Mouse (Mus musculus): ENCODE measurements around the gene Arl6ip5. TPM values are rescaled to one million over a fixed set of nuclear protein-coding genes. Genes with fewer than 3 reads are reported as not detected.

Gene Arl6ip5
- polyA plus RNA-seq, 1 experiment from 2014 or later, result 114 TPM

DNA sequence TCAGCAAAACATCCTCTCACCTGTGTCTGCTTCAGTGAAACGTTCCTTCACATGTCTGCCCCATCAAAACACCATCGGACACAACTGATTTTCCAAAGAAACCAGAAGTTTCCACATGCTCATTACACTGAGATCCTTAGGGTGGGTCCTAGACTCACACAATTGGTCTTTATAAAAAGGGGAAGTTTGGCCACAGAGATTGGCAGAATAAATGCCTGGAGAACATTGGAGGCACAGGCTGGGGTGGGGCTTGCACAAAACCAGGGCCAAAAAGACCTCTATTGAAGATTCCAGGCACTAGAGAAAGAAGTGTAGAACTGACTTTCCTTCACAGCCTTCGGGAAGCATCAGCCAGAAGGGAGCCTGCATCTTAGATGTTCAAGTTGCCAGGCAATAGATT lies 63.3 kb downstream of the Arl6ip5 start:
- Histone ChIP-seq H3K9ac (no peak overlapping the region), H3K36me3 (no peaks in the 10 kb centered on the region), H3K9me3 (replicated peaks) (no peaks in the 10 kb centered on the region), H3K4me1 (peaks cover 8% of the 10 kb centered on the region), H3K4me2 (replicated peaks) (no peak overlapping the region), H3K4me3 (replicated peaks) (no peak overlapping the region), H3K27ac (replicated peaks) (no peak overlapping the region), H3K27me3 (peaks cover 4% of the 10 kb centered on the region; the same call in 1 of the 2 replicates)
- no peak for ATAC-seq (ENCODE audit: insufficient number of reproducible peaks, low FRiP score, low TSS enrichment, low read depth)
- WGBS, result 79% methylated on average over 3 of the region's 3 CpGs

DNA sequence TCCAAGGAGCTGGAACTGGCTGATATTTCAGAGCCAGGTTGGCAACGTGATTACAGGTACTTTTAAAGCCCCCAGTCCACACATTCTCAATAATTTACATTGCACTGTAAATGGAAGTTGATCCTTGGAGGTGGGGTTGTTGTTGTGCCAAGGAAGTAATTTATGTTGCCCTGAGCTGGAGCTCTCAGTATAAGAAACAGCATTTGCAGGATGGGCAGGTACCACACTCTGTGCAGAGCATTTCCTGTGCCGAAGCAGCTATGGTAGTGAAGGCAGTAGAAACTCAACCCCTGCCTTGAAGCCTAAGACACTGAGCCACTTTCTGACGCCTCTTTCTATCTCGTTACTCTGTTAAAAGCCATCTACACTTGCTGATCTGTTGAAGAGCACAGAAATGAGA lies 65.3 kb downstream of the Arl6ip5 start:
- H3K9ac ChIP-seq, result no peak overlapping the region
- WGBS, result 45% methylated on average over 4 of the region's 4 CpGs
- no peak for ATAC-seq (ENCODE audit: insufficient number of reproducible peaks, low FRiP score, low TSS enrichment, low read depth)
- H3K36me3 ChIP-seq, result no peaks in the 10 kb centered on the region
- H3K4me1 ChIP-seq, result peaks cover 13% of the 10 kb centered on the region
- no peak overlapping the region for H3K4me2 ChIP-seq (replicated peaks)
- H3K4me3 ChIP-seq (replicated peaks), result no peak overlapping the region
- H3K27me3 ChIP-seq, result peaks cover 4% of the 10 kb centered on the region; the same call in 1 of the 2 replicates
- no peak overlapping the region for H3K27ac ChIP-seq (replicated peaks)
- no peaks in the 10 kb centered on the region for H3K9me3 ChIP-seq (replicated peaks)

DNA sequence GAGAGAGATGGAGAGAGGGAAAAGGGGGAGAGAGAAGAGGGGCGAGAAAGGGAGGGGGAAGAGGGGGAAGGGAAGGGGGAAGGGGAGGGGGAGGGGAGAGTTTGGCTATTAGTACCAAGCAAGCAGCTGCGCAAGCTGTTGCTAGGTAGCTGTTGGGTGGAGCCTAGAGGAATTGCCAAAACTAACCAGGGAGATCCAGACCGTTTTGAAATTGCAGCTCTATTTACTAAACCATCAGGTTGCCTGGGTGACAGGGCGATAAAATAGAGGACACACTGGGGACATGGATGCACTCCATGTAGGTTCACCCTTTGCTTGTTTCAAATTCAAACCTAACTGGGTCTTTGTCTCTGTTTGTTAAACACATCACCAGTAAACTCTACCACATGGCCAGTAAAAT lies 65.9 kb downstream of the Arl6ip5 start:
- no peak overlapping the region for H3K4me2 ChIP-seq (replicated peaks)
- WGBS, result 40% methylated on average over 4 of the region's 4 CpGs
- H3K9me3 ChIP-seq (replicated peaks), result no peaks in the 10 kb centered on the region
- no peak overlapping the region for H3K9ac ChIP-seq
- no peak overlapping the region for H3K27ac ChIP-seq (replicated peaks)
- peaks cover 13% of the 10 kb centered on the region for H3K4me1 ChIP-seq
- ATAC-seq (ENCODE audit: insufficient number of reproducible peaks, low FRiP score, low TSS enrichment, low read depth), result no peak
- no peak overlapping the region for H3K4me3 ChIP-seq (replicated peaks)
- peaks cover 4% of the 10 kb centered on the region; the same call in 1 of the 2 replicates for H3K27me3 ChIP-seq
- no peaks in the 10 kb centered on the region for H3K36me3 ChIP-seq

- no peak overlapping the region for H3K27ac ChIP-seq (replicated peaks)
- no peaks in the 10 kb centered on the region for H3K36me3 ChIP-seq
- H3K27me3 ChIP-seq, result peaks cover 4% of the 10 kb centered on the region; the same call in 1 of the 2 replicates
- H3K4me2 ChIP-seq (replicated peaks), result no peak overlapping the region
- no peaks in the 10 kb centered on the region for H3K9me3 ChIP-seq (replicated peaks)
- no peak overlapping the region for H3K4me3 ChIP-seq (replicated peaks)
- 70% methylated on average over 5 of the region's 5 CpGs for WGBS
- ATAC-seq (ENCODE audit: insufficient number of reproducible peaks, low FRiP score, low TSS enrichment, low read depth), result no peak
- H3K4me1 ChIP-seq, result peaks cover 13% of the 10 kb centered on the region
- no peak overlapping the region for H3K9ac ChIP-seq
Measured at GRCm38 (mm10) chr6:97276890-97277497, 66.5 kb downstream of the Arl6ip5 start.

GRCm38 (mm10) chr6:97278014-97278787 lies 67.7 kb downstream of the Arl6ip5 start:
- H3K36me3 ChIP-seq, result no peaks in the 10 kb centered on the region
- peaks cover 13% of the 10 kb centered on the region for H3K4me1 ChIP-seq
- 4% methylated on average over 19 of the region's 19 CpGs for WGBS
- peaks cover 4% of the 10 kb centered on the region; the same call in 1 of the 2 replicates for H3K27me3 ChIP-seq
- peak overlapping the region; percentile 69 for H3K4me2 ChIP-seq (replicated peaks)
- ATAC-seq (ENCODE audit: insufficient number of reproducible peaks, low FRiP score, low TSS enrichment, low read depth), result peak; percentile 71; the same call in 1 of the 2 replicates
- H3K9ac ChIP-seq, result 0 out of 2 replicates have a peak overlapping the region, but pooled peaks have one; percentile 4
- no peak overlapping the region for H3K27ac ChIP-seq (replicated peaks)
- peak overlapping the region; percentile 37 for H3K4me3 ChIP-seq (replicated peaks)
- H3K9me3 ChIP-seq (replicated peaks), result no peaks in the 10 kb centered on the region

GRCm38 (mm10) chr6:97278878-97279277 lies 68.4 kb downstream of the Arl6ip5 start:
- 43% methylated on average over 6 of the region's 6 CpGs for WGBS
- no peak for ATAC-seq (ENCODE audit: insufficient number of reproducible peaks, low FRiP score, low TSS enrichment, low read depth)
- H3K9ac ChIP-seq, result no peak overlapping the region
- H3K9me3 ChIP-seq (replicated peaks), result no peaks in the 10 kb centered on the region
- no peaks in the 10 kb centered on the region for H3K36me3 ChIP-seq
- H3K27ac ChIP-seq (replicated peaks), result no peak overlapping the region
- H3K4me2 ChIP-seq (replicated peaks), result no peak overlapping the region
- H3K27me3 ChIP-seq, result peaks cover 4% of the 10 kb centered on the region; the same call in 1 of the 2 replicates
- no peak overlapping the region for H3K4me3 ChIP-seq (replicated peaks)
- H3K4me1 ChIP-seq, result peaks cover 13% of the 10 kb centered on the region

Other genes with a start within 250 kb of the Arl6ip5 start
- 0.55 and 1.3 TPM in 2 replicates for gene Fam19a4, start 150.3 kb upstream of the Arl6ip5 start, polyA plus RNA-seq (2015; fragmentation: Nextera tagmentation; extraction: Ambion mirVana)
- gene Eogt, start 61.5 kb upstream of the Arl6ip5 start, polyA plus RNA-seq (2015; fragmentation: Nextera tagmentation; extraction: Ambion mirVana), result 14.6 and 15.4 TPM in 2 replicates
- gene Tmf1, start 31.6 kb upstream of the Arl6ip5 start, polyA plus RNA-seq (2015; fragmentation: Nextera tagmentation; extraction: Ambion mirVana), result 36.8 and 39.0 TPM in 2 replicates
- 76.9 and 77.0 TPM in 2 replicates for gene Uba3, start 5.0 kb upstream of the Arl6ip5 start, polyA plus RNA-seq (2015; fragmentation: Nextera tagmentation; extraction: Ambion mirVana)
- gene Lmod3, start 42.1 kb downstream of the Arl6ip5 start, polyA plus RNA-seq (2015; fragmentation: Nextera tagmentation; extraction: Ambion mirVana), result 10.6 and 14.4 TPM in 2 replicates